Mouse (Mus musculus) lung, adult 2 months (tissue): ENCODE data around the gene Lrfn1. TPM values are rescaled to one million over a fixed set of nuclear protein-coding genes. Genes with fewer than 3 reads are reported as not detected.

Experiments
- DNase-seq: peaks from one replicate; pipeline ENCODE4 v3.0.0; 2022
- H3K4me1 ChIP-seq: fragments of 200-500 bp; 2 replicates; pipeline ENCODE4 v1.6.1; 2011; ENCODE audit warnings: low read length; ENCODE audit not compliant: control insufficient read depth, insufficient read depth
- H3K4me3 ChIP-seq: fragments of 200-500 bp; replicated peaks from 2 replicates; pipeline ENCODE3; 2011; ENCODE audit warnings: low read depth, mild to moderate bottlenecking, control low read depth, low read length; ENCODE audit errors: extremely low read depth
- CTCF ChIP-seq: fragments of 200-500 bp; IDR thresholded peaks from 2 replicates; pipeline ENCODE4 v1.5.1; 2011; ENCODE audit warnings: mild to moderate bottlenecking, low read length, control low read depth; ENCODE audit not compliant: insufficient read depth
- POLR2A ChIP-seq: fragments of 200-500 bp; IDR thresholded peaks from 2 replicates; pipeline ENCODE4 v1.6.1; 2011; ENCODE audit warnings: low read depth, mild to moderate bottlenecking, control low read depth, low read length, borderline replicate concordance; ENCODE audit errors: extremely low read depth
- WGBS: fragments of 180-500 bp; shearing (Covaris S2); methylation state at CpG from one replicate; pipeline ENCODE4 v1.1.7; 2018; 5-methylcytosine and 5-hydroxymethylcytosine counted together
- polyA plus RNA-seq: library from polyadenylated mRNA; depleted of rRNA; stranded (reverse); fragments of >200 nt; gene quantifications from 2 replicates; pipeline ENCODE4 v1.2.3, GENCODE M21; 2012; rRNA removed

Lrfn1 gene
- polyA plus RNA-seq = 5.5 and 7.0 TPM in 2 replicates

DNA sequence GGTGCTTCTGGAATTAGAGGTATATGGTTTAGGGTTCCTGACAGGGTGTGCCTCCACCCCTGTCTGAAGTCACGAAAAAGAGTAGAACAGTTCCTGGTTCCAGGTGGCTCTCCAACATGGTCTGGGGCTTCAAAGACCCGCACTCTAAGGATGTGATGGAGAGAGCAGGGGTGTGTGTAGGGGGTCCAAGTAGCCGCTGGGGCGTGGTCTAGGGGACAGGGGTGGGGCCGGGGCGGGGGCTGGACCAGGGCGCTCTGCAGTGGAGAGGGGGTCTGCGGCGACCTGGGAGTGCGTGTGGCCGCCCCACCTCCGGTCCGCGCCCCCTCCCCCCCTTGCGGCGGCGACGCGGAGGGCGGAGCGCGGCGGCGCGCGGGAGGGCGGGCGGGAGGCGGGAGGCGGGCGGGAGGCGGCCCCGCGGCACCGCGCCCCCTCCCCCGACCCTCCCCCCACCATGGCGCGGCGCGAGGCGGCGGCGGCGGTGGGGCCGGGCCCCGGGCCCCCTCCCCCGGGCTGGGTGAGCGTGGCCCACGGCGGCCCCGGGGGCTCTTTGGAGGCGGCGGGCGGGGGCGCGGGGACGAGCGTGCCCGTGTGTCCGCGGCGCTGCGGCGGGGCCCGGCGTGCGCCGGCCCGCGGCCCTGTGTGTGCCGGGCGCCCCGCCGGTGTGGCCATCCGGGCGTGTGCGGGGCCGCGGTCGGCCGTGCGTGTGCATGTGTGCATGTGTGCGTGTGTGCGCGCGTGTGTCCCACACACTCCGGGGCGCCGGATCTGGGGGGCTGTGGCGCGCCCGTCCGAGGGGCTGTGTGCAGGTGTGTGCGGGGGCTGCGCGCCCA is at the start of gene Lrfn1:
Lrfn1 (plus strand) TSS at position 450 of the 830 bp plus-strand sequence.
- peaks cover 3% of the 10 kb centered on the region for H3K4me1 ChIP-seq
- no peak for DNase-seq
- peak within 1 kb of the TSS; percentile 57 for H3K4me3 ChIP-seq
- WGBS = 2% methylated on average over 79 of the region's 97 CpGs
- TF ChIP-seq CTCF (no peak), POLR2A (no peak)

DNA sequence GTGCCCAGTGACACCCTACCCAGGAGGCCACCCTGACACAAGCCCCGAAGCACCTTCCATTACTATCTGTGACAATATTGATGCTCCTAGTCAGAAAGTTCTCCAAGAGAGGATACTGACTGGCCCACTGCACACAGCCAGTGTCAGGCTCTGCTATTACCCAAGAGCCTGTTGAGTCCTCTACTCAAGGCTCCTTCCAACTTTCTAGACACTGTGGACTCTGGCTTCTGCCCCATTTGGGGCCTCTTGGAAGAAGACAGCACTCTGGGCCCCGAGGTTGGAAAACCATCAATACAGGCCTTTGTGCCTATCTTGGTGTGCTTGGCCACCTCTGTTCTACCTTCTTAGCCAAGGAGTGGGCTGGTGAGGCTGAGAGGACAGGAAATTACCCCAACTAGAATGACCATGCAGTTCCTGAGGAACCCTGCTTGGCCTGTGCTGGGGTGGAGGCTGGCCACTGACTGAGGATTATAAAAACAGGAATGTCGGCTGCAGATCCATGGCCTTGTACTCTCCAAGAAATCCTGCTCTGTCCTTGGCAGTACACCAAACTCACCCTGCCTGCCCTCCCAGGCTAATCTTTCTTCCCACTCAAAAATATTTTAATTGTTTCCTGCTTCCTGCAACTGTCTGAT is 40.8 kb upstream of the Lrfn1 start:
- 51% methylated on average over 3 of the region's 3 CpGs for WGBS
- no peak for TF ChIP-seq CTCF
- no peak for TF ChIP-seq POLR2A
- peak; percentile 17 for DNase-seq
- H3K4me3 ChIP-seq = no peak overlapping the region
- peaks cover 15% of the 10 kb centered on the region for H3K4me1 ChIP-seq

DNA sequence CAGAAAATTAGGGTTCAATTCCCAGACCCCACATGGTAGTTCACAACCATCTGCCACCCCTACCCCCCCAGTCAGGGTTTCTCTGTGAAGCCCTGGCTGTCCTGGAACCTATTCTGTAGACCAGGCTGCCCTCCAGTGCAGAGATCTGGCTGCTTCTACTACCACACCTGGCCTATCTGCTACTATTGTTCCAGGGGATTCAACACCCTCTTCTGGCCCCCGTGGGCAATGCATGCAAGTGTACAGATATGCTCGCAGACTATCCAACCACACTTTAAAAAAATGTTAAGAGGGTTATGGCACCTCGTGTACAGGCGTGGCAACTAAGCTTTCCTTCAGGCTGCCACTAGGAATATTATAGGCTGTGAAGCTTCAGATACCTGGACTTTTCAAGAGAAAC is 39.0 kb upstream of the Lrfn1 start:
- TF ChIP-seq CTCF (no peak), POLR2A (no peak)
- WGBS = 74% methylated on average over 4 of the region's 4 CpGs

DNA sequence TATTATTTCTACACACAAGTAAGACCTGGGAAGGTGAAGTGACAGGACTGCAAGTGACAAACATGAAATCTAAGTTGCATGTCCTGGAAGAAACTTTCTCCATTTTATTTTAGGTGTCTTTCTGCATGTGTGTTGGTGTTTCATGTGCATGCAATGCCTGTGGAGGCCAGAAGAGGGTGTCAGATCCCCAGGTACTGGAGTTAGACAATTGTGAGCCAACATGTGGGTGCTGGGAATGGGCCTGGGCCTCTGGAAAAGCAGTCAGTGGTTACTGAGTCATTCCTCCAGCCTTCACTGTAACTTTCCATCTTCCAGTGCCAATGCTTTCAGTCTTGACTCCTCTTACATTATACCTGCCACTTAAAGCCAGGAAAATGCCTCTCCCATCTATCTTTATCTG is 34.4 kb upstream of the Lrfn1 start:
- DNase-seq = no peak
- Histone ChIP-seq H3K4me1 (peaks cover 4% of the 10 kb centered on the region; the same call in 1 of the 2 replicates), H3K4me3 (no peak overlapping the region)
- no peak for TF ChIP-seq POLR2A
- no peak for TF ChIP-seq CTCF

More for the DNA sequence above, 39.0 kb upstream of the Lrfn1 start:
- Histone ChIP-seq H3K4me3 (no peak overlapping the region), H3K4me1 (peaks cover 15% of the 10 kb centered on the region)
- DNase-seq = no peak

DNA sequence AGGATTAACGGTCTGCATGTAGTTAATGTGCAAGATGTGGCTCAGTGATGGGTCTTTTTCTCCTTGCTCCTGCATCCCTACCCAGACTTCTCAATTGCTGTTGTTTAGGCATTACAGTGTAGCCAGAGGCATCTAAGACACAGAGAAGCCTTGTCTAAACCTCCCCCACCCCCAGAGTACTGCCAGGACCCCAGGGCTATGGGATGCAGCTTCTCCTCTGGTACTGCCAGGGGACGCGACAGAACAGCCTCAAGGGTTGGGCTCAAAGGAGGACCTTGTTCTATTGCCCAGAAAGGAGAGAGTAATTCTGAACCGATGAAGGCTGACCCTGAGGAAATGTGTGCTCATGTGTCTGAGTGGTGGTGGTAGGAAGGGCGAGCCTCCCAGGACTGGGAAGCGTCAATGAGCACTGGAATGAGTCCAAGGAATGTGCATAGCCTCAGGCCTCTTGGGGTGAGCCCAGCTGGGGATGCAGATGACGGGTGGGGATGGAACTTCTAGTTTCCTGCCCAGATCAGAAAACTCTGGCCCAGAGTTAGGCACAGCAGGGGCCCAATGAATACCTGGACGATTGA is 33.6 kb upstream of the Lrfn1 start:
- TF ChIP-seq CTCF (no peak), POLR2A (no peak)
- peak; percentile 31 for DNase-seq
- Histone ChIP-seq H3K4me1 (peaks cover 4% of the 10 kb centered on the region; the same call in 1 of the 2 replicates), H3K4me3 (no peak overlapping the region)
- WGBS = 44% methylated on average over 8 of the region's 8 CpGs

DNA sequence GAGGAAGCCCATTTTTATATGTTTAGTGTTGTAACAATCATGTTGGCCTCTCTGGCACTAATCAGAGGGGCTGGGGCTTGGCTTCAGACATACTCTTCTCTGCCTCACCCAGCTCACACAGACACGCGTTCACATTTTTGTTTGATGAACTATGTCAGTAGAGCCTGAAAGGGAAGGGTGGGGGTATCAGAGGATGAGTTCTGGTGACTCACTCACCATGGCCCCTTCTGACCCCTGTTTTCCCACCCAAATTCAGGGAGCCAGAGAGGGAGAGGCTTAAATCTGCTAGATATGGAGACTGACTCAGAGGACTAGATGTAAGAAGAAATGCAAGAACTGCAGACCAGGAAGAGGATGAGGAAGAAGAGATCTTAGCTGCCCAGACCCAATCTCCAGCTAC is 32.4 kb upstream of the Lrfn1 start:
- TF ChIP-seq CTCF (no peak), POLR2A (no peak)
- 77% methylated on average over 2 of the region's 2 CpGs for WGBS
- no peak for DNase-seq
- Histone ChIP-seq H3K4me3 (no peak overlapping the region), H3K4me1 (peaks cover 4% of the 10 kb centered on the region; the same call in 1 of the 2 replicates)

DNA sequence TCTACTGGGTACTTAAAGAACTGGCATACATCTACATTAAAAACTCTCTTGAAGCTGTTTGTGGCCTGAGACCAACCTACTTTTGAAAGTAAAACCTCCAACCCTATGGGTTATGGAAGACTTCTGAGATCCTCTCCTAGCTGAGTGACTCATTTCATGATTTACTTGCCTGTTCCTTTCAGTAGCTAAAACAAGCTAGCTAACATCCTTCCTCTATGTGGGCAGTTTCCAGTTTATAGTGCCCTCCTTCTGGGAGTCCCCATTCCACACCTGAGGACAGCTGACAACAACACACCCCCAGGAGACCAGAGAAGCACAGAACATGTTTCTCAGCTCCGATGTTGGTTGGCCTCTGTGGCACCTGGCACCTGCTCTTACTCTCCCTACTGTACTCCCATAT is 28.8 kb upstream of the Lrfn1 start:
- TF ChIP-seq CTCF (no peak), POLR2A (no peak)
- peaks cover 3% of the 10 kb centered on the region; the same call in 1 of the 2 replicates for H3K4me1 ChIP-seq
- no peak for DNase-seq
- H3K4me3 ChIP-seq = no peak overlapping the region
- 97% methylated on average over 1 of the region's 1 CpGs for WGBS

DNA sequence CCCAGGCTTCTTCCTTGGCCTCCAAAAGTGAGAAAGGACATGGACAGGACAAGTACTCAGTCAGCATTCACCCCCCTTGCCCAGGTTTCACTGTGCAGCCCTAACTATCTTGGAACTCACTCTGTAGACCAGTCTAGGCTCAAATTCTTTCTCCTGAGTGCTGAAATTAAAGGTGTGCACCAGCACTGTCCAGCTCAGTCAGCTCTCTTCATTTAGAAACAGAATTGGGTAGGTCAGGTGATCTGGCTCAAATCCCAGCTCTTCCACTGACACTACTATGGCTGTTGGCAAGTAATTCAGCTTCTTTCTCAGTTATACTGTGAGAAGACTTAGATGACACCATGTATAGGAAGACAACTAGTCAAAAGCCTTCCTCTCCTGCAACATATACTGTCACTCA is 24.0 kb upstream of the Lrfn1 start:
- no peak for DNase-seq
- peaks cover 8% of the 10 kb centered on the region for H3K4me1 ChIP-seq
- TF ChIP-seq CTCF (no peak), POLR2A (no peak)
- no peak overlapping the region for H3K4me3 ChIP-seq

DNA sequence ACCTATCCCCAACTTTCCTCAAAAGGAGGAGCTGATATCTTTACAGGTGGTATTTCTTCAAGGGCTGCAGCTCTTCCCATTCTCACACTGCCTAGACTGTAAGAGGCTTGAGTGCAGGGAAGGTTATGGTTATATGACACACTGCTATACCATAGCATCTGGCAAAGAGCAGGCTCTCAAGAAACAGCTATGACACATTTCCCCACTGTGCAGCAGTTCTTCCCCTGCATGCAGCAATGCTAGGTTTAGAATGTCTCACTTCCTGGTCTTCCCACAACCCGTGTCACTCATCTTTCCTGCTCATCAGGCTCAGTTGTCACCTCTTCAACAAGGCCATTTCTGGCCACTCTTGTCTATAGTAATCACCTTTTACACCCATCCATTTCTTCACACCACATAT is 21.3 kb upstream of the Lrfn1 start:
- DNase-seq = no peak
- WGBS = 25% methylated on average over 1 of the region's 1 CpGs
- TF ChIP-seq POLR2A (no peak), CTCF (no peak)
- H3K4me3 ChIP-seq = no peak overlapping the region
- H3K4me1 ChIP-seq = peaks cover 17% of the 10 kb centered on the region

DNA sequence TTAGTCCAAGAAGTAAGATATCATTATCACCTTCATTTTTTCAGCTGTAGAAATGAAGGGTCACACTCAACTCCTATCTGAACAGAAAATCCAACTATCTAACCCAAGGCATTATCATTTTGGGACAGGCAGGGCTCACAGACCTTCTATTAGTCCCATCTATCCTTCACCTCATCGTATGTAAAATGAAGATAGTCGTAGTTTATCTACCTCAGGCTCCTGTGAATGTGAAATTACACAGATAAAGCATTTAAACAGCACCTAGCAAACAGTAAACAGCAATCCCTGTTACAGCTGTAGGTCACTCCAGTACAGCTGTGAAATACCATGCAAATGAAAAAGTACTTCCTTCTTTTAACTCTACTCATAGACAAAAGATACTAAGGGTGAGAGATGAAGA is 19.5 kb upstream of the Lrfn1 start:
- H3K4me1 ChIP-seq = peaks cover 17% of the 10 kb centered on the region

More for the DNA sequence above, 19.5 kb upstream of the Lrfn1 start:
- WGBS = 88% methylated on average over 2 of the region's 2 CpGs
- H3K4me3 ChIP-seq = no peak overlapping the region
- TF ChIP-seq CTCF = no peak
- no peak for TF ChIP-seq POLR2A
- no peak for DNase-seq
